Mouse (Mus musculus): ENCODE measurements around the gene Gm960. TPM values are rescaled to one million over a fixed set of nuclear protein-coding genes. Genes with fewer than 3 reads are reported as not detected.
A peak's percentile ranks its signal among the peaks of the same experiment; 100 is the strongest.

The Gm960 gene
- polyA plus RNA-seq, 1 experiment = 4.9 TPM

- TF ChIP-seq POLR2A (IDR thresholded peaks at IDR 0.05; ENCODE audit: control insufficient read depth, low read depth, low read length) = no peak
- TF ChIP-seq CTCF (IDR thresholded peaks at IDR 0.05; ENCODE audit: control insufficient read depth, insufficient read depth, insufficient replicate concordance, low read depth, low read length) = no peak
- H3K27ac ChIP-seq (ENCODE audit: control insufficient read depth, insufficient read depth, low read depth, low read length) = no peak overlapping the region
- H3K4me1 ChIP-seq (ENCODE audit: control insufficient read depth, insufficient read depth, low read length) = peaks cover 12% of the 10 kb centered on the region
- no peaks in the 10 kb centered on the region for H3K36me3 ChIP-seq (ENCODE audit: control insufficient read depth, insufficient read depth, low read length)
- H3K4me3 ChIP-seq (ENCODE audit: control insufficient read depth, low read depth, low read length) = peak overlapping the region; percentile 87; the same call in 1 of the 2 replicates
- no peaks in the 10 kb centered on the region for H3K27me3 ChIP-seq (ENCODE audit: control insufficient read depth, insufficient read depth, low read length)
These were observed 14.5 kb upstream of the Gm960 start for GRCm38 (mm10) chr19:4712781-4713526.

GRCm38 (mm10) chr19:4712156-4712780, 13.8 kb upstream of the Gm960 start:
- peaks cover 12% of the 10 kb centered on the region for H3K4me1 ChIP-seq (ENCODE audit: control insufficient read depth, insufficient read depth, low read length)
- H3K27me3 ChIP-seq (ENCODE audit: control insufficient read depth, insufficient read depth, low read length) = no peaks in the 10 kb centered on the region
- peak overlapping the region; percentile 20; the same call in 1 of the 2 replicates for H3K27ac ChIP-seq (ENCODE audit: control insufficient read depth, insufficient read depth, low read depth, low read length)
- no peaks in the 10 kb centered on the region for H3K36me3 ChIP-seq (ENCODE audit: control insufficient read depth, insufficient read depth, low read length)
- peak overlapping the region; percentile 87 for H3K4me3 ChIP-seq (ENCODE audit: control insufficient read depth, low read depth, low read length)
- TF ChIP-seq CTCF (IDR thresholded peaks at IDR 0.05; ENCODE audit: control insufficient read depth, insufficient read depth, insufficient replicate concordance, low read depth, low read length) (no peak), POLR2A (IDR thresholded peaks at IDR 0.05; ENCODE audit: control insufficient read depth, low read depth, low read length) (no peak)

- H3K4me1 ChIP-seq (ENCODE audit: control insufficient read depth, insufficient read depth, low read length) = peaks cover 12% of the 10 kb centered on the region
- peak overlapping the region; percentile 87 for H3K4me3 ChIP-seq (ENCODE audit: control insufficient read depth, low read depth, low read length)
- H3K27me3 ChIP-seq (ENCODE audit: control insufficient read depth, insufficient read depth, low read length) = no peaks in the 10 kb centered on the region
- H3K27ac ChIP-seq (ENCODE audit: control insufficient read depth, insufficient read depth, low read depth, low read length) = peak overlapping the region; percentile 10
- TF ChIP-seq POLR2A (IDR thresholded peaks at IDR 0.05; ENCODE audit: control insufficient read depth, low read depth, low read length) = no peak
- TF ChIP-seq CTCF (IDR thresholded peaks at IDR 0.05; ENCODE audit: control insufficient read depth, insufficient read depth, insufficient replicate concordance, low read depth, low read length) = no peak
- H3K36me3 ChIP-seq (ENCODE audit: control insufficient read depth, insufficient read depth, low read length) = no peaks in the 10 kb centered on the region
These were observed 13.2 kb upstream of the Gm960 start for GRCm38 (mm10) chr19:4711601-4712155.

GRCm38 (mm10) chr19:4711098-4711600, 12.7 kb upstream of the Gm960 start, which contains the start of gene Sptbn2:
Gene Sptbn2 (plus strand): TSS chr19:4711167.
- no peaks in the 10 kb centered on the region for H3K36me3 ChIP-seq (ENCODE audit: control insufficient read depth, insufficient read depth, low read length)
- H3K27me3 ChIP-seq (ENCODE audit: control insufficient read depth, insufficient read depth, low read length) = no peaks in the 10 kb centered on the region
- H3K4me1 ChIP-seq (ENCODE audit: control insufficient read depth, insufficient read depth, low read length) = peaks cover 12% of the 10 kb centered on the region
- H3K27ac ChIP-seq (ENCODE audit: control insufficient read depth, insufficient read depth, low read depth, low read length) = peak within 1 kb of the TSS; percentile 10
- peak within 1 kb of the TSS; percentile 87 for H3K4me3 ChIP-seq (ENCODE audit: control insufficient read depth, low read depth, low read length)
- TF ChIP-seq POLR2A (IDR thresholded peaks at IDR 0.05; ENCODE audit: control insufficient read depth, low read depth, low read length) = no peak

GRCm38 (mm10) chr19:4708765-4709164, 10.3 kb upstream of the Gm960 start:
- Histone ChIP-seq H3K4me1 (ENCODE audit: control insufficient read depth, insufficient read depth, low read length) (peaks cover 12% of the 10 kb centered on the region), H3K4me3 (ENCODE audit: control insufficient read depth, low read depth, low read length) (peak overlapping the region; percentile 18; the same call in 1 of the 2 replicates), H3K27ac (ENCODE audit: control insufficient read depth, insufficient read depth, low read depth, low read length) (no peak overlapping the region), H3K27me3 (ENCODE audit: control insufficient read depth, insufficient read depth, low read length) (no peaks in the 10 kb centered on the region), H3K36me3 (ENCODE audit: control insufficient read depth, insufficient read depth, low read length) (no peaks in the 10 kb centered on the region)
- no peak for TF ChIP-seq POLR2A (IDR thresholded peaks at IDR 0.05; ENCODE audit: control insufficient read depth, low read depth, low read length)
- no peak for TF ChIP-seq CTCF (IDR thresholded peaks at IDR 0.05; ENCODE audit: control insufficient read depth, insufficient read depth, insufficient replicate concordance, low read depth, low read length)

GRCm38 (mm10) chr19:4701221-4701620, 2.8 kb upstream of the Gm960 start:
- TF ChIP-seq CTCF (IDR thresholded peaks at IDR 0.05; ENCODE audit: control insufficient read depth, insufficient read depth, insufficient replicate concordance, low read depth, low read length) (no peak), POLR2A (IDR thresholded peaks at IDR 0.05; ENCODE audit: control insufficient read depth, low read depth, low read length) (no peak)
- Histone ChIP-seq H3K27ac (ENCODE audit: control insufficient read depth, insufficient read depth, low read depth, low read length) (no peak overlapping the region), H3K4me1 (ENCODE audit: control insufficient read depth, insufficient read depth, low read length) (peaks cover 12% of the 10 kb centered on the region), H3K36me3 (ENCODE audit: control insufficient read depth, insufficient read depth, low read length) (no peaks in the 10 kb centered on the region), H3K4me3 (ENCODE audit: control insufficient read depth, low read depth, low read length) (no peak overlapping the region), H3K27me3 (ENCODE audit: control insufficient read depth, insufficient read depth, low read length) (no peaks in the 10 kb centered on the region)

- no peaks in the 10 kb centered on the region for H3K27me3 ChIP-seq (ENCODE audit: control insufficient read depth, insufficient read depth, low read length)
- H3K36me3 ChIP-seq (ENCODE audit: control insufficient read depth, insufficient read depth, low read length) = no peaks in the 10 kb centered on the region
These were observed 2.2 kb upstream of the Gm960 start for GRCm38 (mm10) chr19:4700656-4701055.

More at GRCm38 (mm10) chr19:4700656-4701055, 2.2 kb upstream of the Gm960 start:
- Histone ChIP-seq H3K4me3 (ENCODE audit: control insufficient read depth, low read depth, low read length) (no peak overlapping the region), H3K4me1 (ENCODE audit: control insufficient read depth, insufficient read depth, low read length) (peaks cover 12% of the 10 kb centered on the region), H3K27ac (ENCODE audit: control insufficient read depth, insufficient read depth, low read depth, low read length) (no peak overlapping the region)
- TF ChIP-seq CTCF (IDR thresholded peaks at IDR 0.05; ENCODE audit: control insufficient read depth, insufficient read depth, insufficient replicate concordance, low read depth, low read length) (no peak), POLR2A (IDR thresholded peaks at IDR 0.05; ENCODE audit: control insufficient read depth, low read depth, low read length) (no peak)
